Mouse (Mus musculus) A20 (cell line): ENCODE results near the gene Capn6.

Source experiments
- DNase-seq: peaks from one replicate; pipeline ENCODE4 v3.0.0-alpha.2; 2011; ENCODE audit warnings: low read depth, low spot score

The Capn6 gene

DNA sequence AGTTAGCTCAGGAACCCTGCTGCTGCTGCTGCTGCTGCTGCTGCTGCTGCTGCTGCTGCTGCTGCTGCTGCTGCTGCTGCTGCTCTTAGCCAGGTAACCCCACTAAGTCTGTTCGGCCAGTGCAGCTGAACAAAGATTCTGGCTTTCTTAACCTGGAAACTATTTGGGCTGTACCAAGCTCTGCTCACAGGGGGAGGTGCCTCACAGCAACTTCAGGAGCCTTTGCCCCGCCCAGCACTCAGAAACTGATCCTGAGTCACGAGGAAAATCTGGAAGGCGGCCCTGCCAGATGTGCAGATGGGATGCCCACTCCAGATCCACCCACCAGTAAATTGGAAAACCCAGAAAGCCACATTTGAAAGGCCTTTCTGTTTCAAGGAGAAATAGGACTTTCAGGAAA lies at the start of gene Capn6:
Gene Capn6, minus strand, starts transcription at position 203 of the 400 bp plus-strand sequence.
- no peak for DNase-seq

DNA sequence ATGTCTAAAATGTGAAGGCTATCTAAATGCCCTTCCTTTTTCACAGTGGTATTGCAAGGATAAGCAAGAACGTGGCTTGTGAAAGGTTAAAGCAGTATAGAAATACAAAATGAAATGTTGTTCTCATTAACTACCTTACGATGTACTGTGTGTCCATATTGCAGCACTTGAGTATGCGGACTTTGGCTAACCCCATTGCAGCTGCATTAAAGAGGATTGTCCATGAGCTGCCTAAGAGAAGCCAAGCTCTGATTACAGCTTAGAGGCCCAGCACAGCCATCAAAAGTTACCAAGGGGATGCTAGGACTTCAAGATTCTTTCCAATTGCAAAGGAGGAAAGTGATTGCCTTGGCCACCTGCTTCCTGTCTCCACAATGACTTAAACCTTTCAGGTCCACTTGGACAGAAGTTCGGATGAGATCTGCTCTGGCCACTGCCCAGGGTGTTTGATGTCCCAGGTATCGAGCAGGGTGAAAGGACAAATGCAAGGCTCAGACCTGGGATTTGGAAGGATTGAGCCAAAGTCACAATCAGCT lies 40.0 kb upstream of the Capn6 start:
- no peak for DNase-seq

DNA sequence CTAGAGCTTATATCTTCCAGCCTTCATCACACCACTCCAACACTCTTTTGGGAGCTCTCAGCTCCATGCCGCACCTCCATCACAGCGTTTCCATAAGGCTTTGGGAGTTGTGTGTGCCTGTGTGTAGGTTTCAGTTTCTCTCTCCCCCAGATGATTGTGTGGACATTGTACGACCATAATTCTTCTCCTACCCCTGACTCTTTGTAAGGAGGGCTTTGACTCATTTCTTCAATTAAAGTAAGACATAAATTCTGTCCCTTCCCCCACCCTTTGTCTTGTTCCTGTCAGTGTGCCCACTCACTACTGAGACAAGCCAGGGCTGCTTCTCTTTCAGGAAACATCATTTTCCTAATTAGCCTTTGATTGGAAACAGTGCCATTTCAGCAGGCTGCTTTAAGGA lies 24.1 kb upstream of the Capn6 start:
- no peak for DNase-seq

DNA sequence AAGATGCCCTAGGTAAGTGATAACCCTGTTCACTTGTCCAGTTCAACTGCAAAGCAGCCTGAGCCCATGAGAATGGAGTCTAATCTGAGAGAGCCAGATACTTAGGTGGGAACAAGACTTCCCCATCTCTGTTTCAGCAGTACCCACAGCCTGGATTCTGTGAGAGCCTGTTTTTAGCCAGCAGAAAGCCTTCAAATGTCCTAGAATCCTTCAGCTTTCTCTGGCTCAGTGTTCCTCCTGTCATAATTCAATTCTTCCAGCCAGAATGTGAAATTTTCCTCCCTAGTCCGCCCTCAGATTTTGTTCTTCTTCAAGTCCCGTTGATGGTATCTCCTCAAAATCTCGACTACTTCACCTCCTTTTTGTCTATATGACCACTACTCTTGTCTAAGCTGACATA lies 22.8 kb upstream of the Capn6 start:
- DNase-seq: no peak

DNA sequence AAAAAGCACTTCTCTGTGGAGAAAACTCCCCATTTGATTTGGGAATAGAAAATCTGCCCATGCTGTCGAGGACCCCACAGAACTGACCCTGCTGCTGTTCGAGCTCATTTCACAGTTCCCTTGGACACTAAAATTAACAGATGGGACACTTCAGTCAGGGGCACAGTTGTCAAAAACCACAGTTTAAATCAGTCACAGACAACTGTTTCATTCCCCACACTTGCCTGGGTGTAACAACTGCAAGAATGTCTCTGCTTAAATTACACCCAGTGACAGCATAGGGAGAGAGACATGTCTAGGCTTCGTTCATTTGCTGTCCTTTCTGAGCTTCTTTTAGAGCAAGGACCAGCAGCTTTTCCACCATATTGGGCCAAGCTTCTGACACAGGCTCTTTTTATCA lies 19.4 kb upstream of the Capn6 start:
- DNase-seq: no peak

DNA sequence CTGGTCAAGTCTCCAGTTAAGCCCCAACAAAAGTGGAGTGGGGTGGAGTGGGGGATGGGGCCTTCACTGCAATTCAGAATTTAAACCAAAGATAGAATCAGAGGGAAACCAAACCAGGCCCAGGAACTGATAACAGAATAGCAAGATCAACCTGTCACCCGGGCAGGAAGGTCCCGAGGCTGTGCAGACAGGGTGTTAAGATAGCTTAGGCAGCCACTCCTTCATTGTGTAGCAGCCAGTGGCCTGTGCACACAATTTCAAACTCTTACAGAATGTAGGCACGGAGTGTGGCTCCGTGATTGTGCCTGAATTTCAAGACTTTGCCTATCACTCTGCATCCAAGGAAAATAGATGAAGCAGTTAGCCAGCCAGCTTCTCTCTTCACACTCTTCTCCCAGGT lies 693 bp downstream of the Capn6 start:
- no peak for DNase-seq

DNA sequence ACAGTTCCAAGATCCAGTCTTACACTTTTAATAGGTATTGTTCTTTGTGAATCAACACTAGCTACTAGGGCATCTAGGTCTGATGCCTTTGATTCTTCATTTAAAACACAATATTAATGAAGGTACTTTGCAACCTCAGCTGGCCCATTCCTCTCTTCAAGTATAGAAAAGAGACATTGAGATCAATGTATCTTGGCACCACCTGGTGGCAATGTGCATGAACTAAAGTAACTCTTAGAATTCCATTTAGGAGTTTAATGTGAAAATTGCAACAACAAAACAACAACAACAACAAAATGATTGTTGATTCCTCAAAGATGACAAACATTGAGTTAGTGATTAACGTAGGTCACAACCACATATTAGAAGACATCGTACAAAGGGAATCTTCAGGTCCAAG lies 8.3 kb downstream of the Capn6 start:
- DNase-seq: no peak

DNA sequence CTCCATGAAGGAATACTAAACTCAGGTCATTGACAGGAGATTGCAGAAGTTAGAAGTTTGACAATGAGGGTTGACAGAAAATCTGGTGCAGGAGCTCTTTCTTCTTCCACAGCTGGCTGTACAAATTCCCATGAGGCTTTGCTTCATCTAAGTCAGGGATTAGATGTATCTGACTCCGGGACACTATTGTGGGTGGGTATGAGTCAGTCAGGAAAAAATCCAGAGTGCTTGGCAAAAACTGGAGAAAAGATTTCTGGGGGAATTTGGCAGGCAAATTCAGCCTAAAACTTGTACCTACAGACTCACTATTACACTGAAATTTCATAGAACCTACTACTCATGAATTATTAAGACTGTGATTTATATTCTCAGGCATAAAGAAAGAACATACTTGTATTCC lies 11.3 kb downstream of the Capn6 start:
- no peak for DNase-seq

DNA sequence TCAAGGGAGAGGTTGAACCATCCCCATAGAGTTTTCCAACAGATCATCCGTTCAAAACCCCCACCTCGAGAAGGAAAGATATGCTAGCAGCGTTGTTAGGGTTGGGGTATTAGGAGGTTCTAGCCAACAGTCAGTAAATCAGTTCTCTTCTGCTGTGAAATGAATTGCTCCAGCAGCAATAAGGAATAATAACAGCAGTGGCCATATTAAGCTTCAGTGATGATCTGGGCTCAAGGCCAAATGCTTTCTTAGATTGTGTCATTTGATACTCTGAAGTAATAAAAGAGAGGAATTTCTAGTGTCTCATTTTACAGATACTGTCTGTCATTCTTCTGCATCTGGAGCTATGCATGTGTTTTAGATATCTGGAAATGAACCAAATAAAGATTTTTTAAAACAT lies 64.7 kb downstream of the Capn6 start:
- no peak for DNase-seq
